Mouse (Mus musculus): ENCODE results near the gene Fam78a. TPM values are rescaled to one million over a fixed set of nuclear protein-coding genes. Genes with fewer than 3 reads are reported as not detected.
A peak's percentile ranks its signal among the peaks of the same experiment; 100 is the strongest.

The Fam78a gene
- polyA plus RNA-seq, 1 experiment = 3.0 TPM

- Histone ChIP-seq H3K4me1 (ENCODE audit: control insufficient read depth, insufficient read depth, low read length) (no peaks in the 10 kb centered on the region), H3K4me3 (ENCODE audit: low read depth, low read length) (no peak overlapping the region), H3K36me3 (ENCODE audit: control insufficient read depth, insufficient read depth, low read length, poor library complexity, severe bottlenecking) (no peaks in the 10 kb centered on the region), H3K27ac (ENCODE audit: insufficient read depth, low read length) (no peak overlapping the region), H3K9ac (ENCODE audit: low read depth, poor library complexity, severe bottlenecking) (no peak overlapping the region), H3K27me3 (ENCODE audit: control insufficient read depth, insufficient read depth, low read length, poor library complexity, severe bottlenecking) (no peaks in the 10 kb centered on the region), H3K9me3 (replicated peaks; ENCODE audit: control insufficient read depth, insufficient read depth, low read length, poor library complexity, severe bottlenecking) (no peaks in the 10 kb centered on the region)
- TF ChIP-seq EP300 (IDR thresholded peaks at IDR 0.05; ENCODE audit: insufficient read depth, low read depth, low read length) = no peak
- no peak for TF ChIP-seq CTCF (IDR thresholded peaks at IDR 0.05; ENCODE audit: low read depth, low read length)
- no peak for TF ChIP-seq POLR2A (IDR thresholded peaks at IDR 0.05; ENCODE audit: insufficient read depth, low read length)
Observed at GRCm38 (mm10) chr2:32105117-32105913, 20.7 kb upstream of the Fam78a start.

- Histone ChIP-seq H3K27ac (ENCODE audit: insufficient read depth, low read length) (no peak overlapping the region), H3K9me3 (replicated peaks; ENCODE audit: control insufficient read depth, insufficient read depth, low read length, poor library complexity, severe bottlenecking) (no peaks in the 10 kb centered on the region), H3K9ac (ENCODE audit: low read depth, poor library complexity, severe bottlenecking) (no peak overlapping the region), H3K4me3 (ENCODE audit: low read depth, low read length) (no peak overlapping the region), H3K4me1 (ENCODE audit: control insufficient read depth, insufficient read depth, low read length) (no peaks in the 10 kb centered on the region), H3K36me3 (ENCODE audit: control insufficient read depth, insufficient read depth, low read length, poor library complexity, severe bottlenecking) (no peaks in the 10 kb centered on the region), H3K27me3 (ENCODE audit: control insufficient read depth, insufficient read depth, low read length, poor library complexity, severe bottlenecking) (no peaks in the 10 kb centered on the region)
- TF ChIP-seq POLR2A (IDR thresholded peaks at IDR 0.05; ENCODE audit: insufficient read depth, low read length) = no peak
- no peak for TF ChIP-seq EP300 (IDR thresholded peaks at IDR 0.05; ENCODE audit: insufficient read depth, low read depth, low read length)
- no peak for TF ChIP-seq CTCF (IDR thresholded peaks at IDR 0.05; ENCODE audit: low read depth, low read length)
Observed at GRCm38 (mm10) chr2:32104122-32104521, 19.5 kb upstream of the Fam78a start.

- TF ChIP-seq CTCF (IDR thresholded peaks at IDR 0.05; ENCODE audit: low read depth, low read length) (no peak), EP300 (IDR thresholded peaks at IDR 0.05; ENCODE audit: insufficient read depth, low read depth, low read length) (no peak), POLR2A (IDR thresholded peaks at IDR 0.05; ENCODE audit: insufficient read depth, low read length) (no peak)
- Histone ChIP-seq H3K27ac (ENCODE audit: insufficient read depth, low read length) (no peak overlapping the region), H3K4me3 (ENCODE audit: low read depth, low read length) (peak overlapping the region; percentile 40)
Observed at GRCm38 (mm10) chr2:32103557-32103956, 18.9 kb upstream of the Fam78a start.

GRCm38 (mm10) chr2:32102944-32103343 is 18.3 kb upstream of the Fam78a start:
- Histone ChIP-seq H3K27me3 (ENCODE audit: control insufficient read depth, insufficient read depth, low read length, poor library complexity, severe bottlenecking) (no peaks in the 10 kb centered on the region), H3K27ac (ENCODE audit: insufficient read depth, low read length) (no peak overlapping the region), H3K9me3 (replicated peaks; ENCODE audit: control insufficient read depth, insufficient read depth, low read length, poor library complexity, severe bottlenecking) (no peaks in the 10 kb centered on the region), H3K9ac (ENCODE audit: low read depth, poor library complexity, severe bottlenecking) (no peak overlapping the region), H3K36me3 (ENCODE audit: control insufficient read depth, insufficient read depth, low read length, poor library complexity, severe bottlenecking) (no peaks in the 10 kb centered on the region), H3K4me1 (ENCODE audit: control insufficient read depth, insufficient read depth, low read length) (no peaks in the 10 kb centered on the region), H3K4me3 (ENCODE audit: low read depth, low read length) (peak overlapping the region; percentile 40; the same call in 1 of the 2 replicates)
- TF ChIP-seq POLR2A (IDR thresholded peaks at IDR 0.05; ENCODE audit: insufficient read depth, low read length) (no peak), CTCF (IDR thresholded peaks at IDR 0.05; ENCODE audit: low read depth, low read length) (no peak), EP300 (IDR thresholded peaks at IDR 0.05; ENCODE audit: insufficient read depth, low read depth, low read length) (no peak)

More at GRCm38 (mm10) chr2:32103557-32103956, 18.9 kb upstream of the Fam78a start:
- no peaks in the 10 kb centered on the region for H3K9me3 ChIP-seq (replicated peaks; ENCODE audit: control insufficient read depth, insufficient read depth, low read length, poor library complexity, severe bottlenecking)
- H3K36me3 ChIP-seq (ENCODE audit: control insufficient read depth, insufficient read depth, low read length, poor library complexity, severe bottlenecking) = no peaks in the 10 kb centered on the region
- H3K9ac ChIP-seq (ENCODE audit: low read depth, poor library complexity, severe bottlenecking) = no peak overlapping the region
- no peaks in the 10 kb centered on the region for H3K27me3 ChIP-seq (ENCODE audit: control insufficient read depth, insufficient read depth, low read length, poor library complexity, severe bottlenecking)
- no peaks in the 10 kb centered on the region for H3K4me1 ChIP-seq (ENCODE audit: control insufficient read depth, insufficient read depth, low read length)

- Histone ChIP-seq H3K36me3 (ENCODE audit: control insufficient read depth, insufficient read depth, low read length, poor library complexity, severe bottlenecking) (no peaks in the 10 kb centered on the region), H3K9me3 (replicated peaks; ENCODE audit: control insufficient read depth, insufficient read depth, low read length, poor library complexity, severe bottlenecking) (no peaks in the 10 kb centered on the region), H3K9ac (ENCODE audit: low read depth, poor library complexity, severe bottlenecking) (no peak overlapping the region), H3K4me1 (ENCODE audit: control insufficient read depth, insufficient read depth, low read length) (no peaks in the 10 kb centered on the region), H3K4me3 (ENCODE audit: low read depth, low read length) (no peak overlapping the region), H3K27ac (ENCODE audit: insufficient read depth, low read length) (no peak overlapping the region), H3K27me3 (ENCODE audit: control insufficient read depth, insufficient read depth, low read length, poor library complexity, severe bottlenecking) (no peaks in the 10 kb centered on the region)
- TF ChIP-seq POLR2A (IDR thresholded peaks at IDR 0.05; ENCODE audit: insufficient read depth, low read length) (no peak), CTCF (IDR thresholded peaks at IDR 0.05; ENCODE audit: low read depth, low read length) (no peak), EP300 (IDR thresholded peaks at IDR 0.05; ENCODE audit: insufficient read depth, low read depth, low read length) (no peak)
Observed at GRCm38 (mm10) chr2:32096122-32096420, 11.4 kb upstream of the Fam78a start.

- Histone ChIP-seq H3K36me3 (ENCODE audit: control insufficient read depth, insufficient read depth, low read length, poor library complexity, severe bottlenecking) (no peaks in the 10 kb centered on the region), H3K27ac (ENCODE audit: insufficient read depth, low read length) (no peak within 1 kb of the TSS), H3K27me3 (ENCODE audit: control insufficient read depth, insufficient read depth, low read length, poor library complexity, severe bottlenecking) (no peaks in the 10 kb centered on the region), H3K9me3 (replicated peaks; ENCODE audit: control insufficient read depth, insufficient read depth, low read length, poor library complexity, severe bottlenecking) (no peaks in the 10 kb centered on the region), H3K9ac (ENCODE audit: low read depth, poor library complexity, severe bottlenecking) (no peak within 1 kb of the TSS), H3K4me1 (ENCODE audit: control insufficient read depth, insufficient read depth, low read length) (no peaks in the 10 kb centered on the region), H3K4me3 (ENCODE audit: low read depth, low read length) (peak within 1 kb of the TSS; percentile 43)
- TF ChIP-seq EP300 (IDR thresholded peaks at IDR 0.05; ENCODE audit: insufficient read depth, low read depth, low read length) (no peak), POLR2A (IDR thresholded peaks at IDR 0.05; ENCODE audit: insufficient read depth, low read length) (no peak), CTCF (IDR thresholded peaks at IDR 0.05; ENCODE audit: low read depth, low read length) (no peak)
Observed at GRCm38 (mm10) chr2:32095351-32096121, 10.9 kb upstream of the Fam78a start, which contains the start of gene Plpp7. Gene Plpp7, plus strand, starts transcription at chr2:32095528.

Measured in ES-Bruce4 (cell line).